Mouse (Mus musculus): Measurements from ENCODE around the gene Tarbp2.

DNA sequence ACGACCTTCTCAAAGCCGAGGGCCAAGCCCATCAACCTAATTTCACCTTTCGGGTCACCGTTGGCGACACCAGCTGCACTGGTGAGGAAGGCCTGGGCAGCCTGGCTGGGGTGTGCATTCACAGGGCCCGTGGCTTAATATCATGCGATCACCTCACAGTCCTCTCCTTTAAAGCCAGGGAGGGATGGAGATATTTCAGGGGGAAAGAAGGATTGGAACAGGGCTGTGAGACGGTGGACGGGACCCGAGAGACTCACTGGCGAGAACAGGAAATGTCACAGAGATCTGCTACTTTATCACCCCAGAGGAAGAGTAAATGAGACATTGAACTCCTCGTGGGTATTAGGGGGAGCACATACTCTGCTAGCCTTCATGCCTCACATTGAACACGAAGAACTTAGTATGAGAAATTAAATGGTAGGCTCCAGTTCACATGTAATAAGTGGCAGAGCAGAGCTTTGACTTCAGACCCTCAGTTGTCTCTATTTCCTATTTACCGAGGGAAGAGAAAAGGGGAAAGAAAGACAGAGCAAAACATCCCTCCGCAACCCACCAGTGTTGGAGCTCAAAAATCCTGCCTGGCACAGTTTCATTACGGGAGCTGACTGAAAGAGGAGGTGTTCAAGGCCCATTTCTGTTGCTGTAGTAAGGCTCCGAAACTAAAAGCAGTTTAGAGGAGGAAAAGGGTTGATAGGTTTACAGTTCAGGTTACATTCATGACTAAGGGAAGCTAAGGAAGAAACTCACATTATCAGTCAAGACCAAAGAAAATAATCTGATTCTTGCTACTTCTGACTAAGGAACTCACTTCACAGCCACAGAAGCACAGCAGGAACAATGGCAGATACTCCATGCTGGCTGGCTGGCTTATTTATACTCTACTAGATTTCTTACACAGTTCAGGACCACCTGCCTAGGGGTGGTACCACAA is 1.5 kb downstream of the Tarbp2 start:
- TF ChIP-seq POLR2A (IDR thresholded peaks at IDR 0.05; ENCODE audit: low read depth, low read length) (no peak), CTCF (conservative IDR thresholded peaks at IDR 0.05; ENCODE audit: insufficient read depth, insufficient read length, low read depth, low read length) (no peak)
